Mouse (Mus musculus) gastrocnemius, adult 8-10 months (tissue): ENCODE results near the gene H2-Ab1. TPM values are rescaled to one million over a fixed set of nuclear protein-coding genes. Genes with fewer than 3 reads are reported as not detected.
"Not testable (repeated sequence)": the region's sequence is repeated elsewhere in the genome, so short reads cannot be mapped to it uniquely, and the experiment has no call there.

Experiments used
- DNase-seq, 2 experiments: peaks; one replicate each; pipeline ENCODE4 v3.0.0; 2022; ENCODE audit warnings: low spot score in 2 of 2
- total RNA-seq, 4 experiments: library from RNA; stranded (reverse); gene quantifications; 2 replicates each; pipeline ENCODE4 v1.2.4; 2022

The H2-Ab1 gene
- total RNA-seq, 4 experiments from 2014 or later, result 2.3 to 4.7 (median 3.9) TPM

DNA sequence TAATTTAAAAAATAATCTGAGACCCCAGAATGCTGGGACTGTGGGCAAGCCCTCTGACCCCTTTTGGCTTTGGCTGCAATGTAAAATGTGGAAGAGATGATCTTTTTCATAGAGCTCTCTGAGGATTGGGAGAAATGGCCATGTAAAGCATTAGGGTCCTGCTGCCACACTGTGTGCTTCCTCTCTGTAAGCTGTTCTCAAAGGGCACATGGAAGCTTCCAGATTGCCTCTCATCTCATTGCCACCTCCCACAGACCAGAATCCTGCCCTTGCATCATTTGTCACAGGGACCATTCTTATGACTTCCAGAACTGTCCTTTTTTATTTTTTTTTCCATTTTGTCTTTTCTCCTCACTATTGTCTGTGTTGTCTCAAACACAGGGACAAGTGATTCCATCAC lies 49.7 kb downstream of the H2-Ab1 start:
- DNase-seq, result no peak

DNA sequence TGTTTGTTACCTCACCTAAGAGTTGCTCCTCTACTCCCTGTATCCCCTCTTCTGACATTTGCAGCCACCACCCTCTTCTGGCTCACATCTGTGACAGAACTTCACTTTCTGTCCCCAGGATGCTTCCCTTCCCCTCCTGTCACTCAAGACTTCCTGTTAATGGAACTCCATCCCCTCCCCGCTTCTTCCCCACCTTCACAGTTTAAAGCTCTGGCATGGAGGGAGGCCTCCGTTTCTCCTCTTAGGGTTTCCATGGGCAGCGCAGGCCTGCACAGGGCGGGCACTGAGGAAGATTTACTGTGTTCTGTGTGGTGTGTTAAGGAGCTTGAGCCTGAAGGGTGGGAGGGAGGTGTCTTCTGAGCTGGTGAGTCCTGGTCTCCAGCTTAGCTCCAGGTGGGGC lies 50.7 kb downstream of the H2-Ab1 start:
- no peak for DNase-seq

DNA sequence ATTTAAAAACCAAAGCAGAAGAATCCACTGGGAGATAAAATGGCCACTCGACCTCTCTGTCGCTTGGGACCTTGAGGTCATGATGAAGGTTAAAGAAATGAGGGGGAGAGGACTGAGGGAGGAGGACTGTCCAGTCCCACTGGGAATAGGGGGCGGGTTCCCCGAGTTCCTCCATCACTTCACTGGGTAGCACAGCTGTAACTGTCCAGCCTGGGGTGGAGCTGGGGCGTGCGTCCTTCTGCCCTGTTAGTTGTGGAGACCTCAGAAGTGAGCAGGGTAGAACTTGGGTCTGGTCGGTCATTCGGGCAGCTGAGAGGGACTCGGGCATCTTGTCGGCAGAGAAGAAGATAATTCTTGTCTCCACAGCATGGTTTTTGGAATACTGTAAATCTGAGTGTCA lies 51.7 kb downstream of the H2-Ab1 start:
- DNase-seq, result no peak

DNA sequence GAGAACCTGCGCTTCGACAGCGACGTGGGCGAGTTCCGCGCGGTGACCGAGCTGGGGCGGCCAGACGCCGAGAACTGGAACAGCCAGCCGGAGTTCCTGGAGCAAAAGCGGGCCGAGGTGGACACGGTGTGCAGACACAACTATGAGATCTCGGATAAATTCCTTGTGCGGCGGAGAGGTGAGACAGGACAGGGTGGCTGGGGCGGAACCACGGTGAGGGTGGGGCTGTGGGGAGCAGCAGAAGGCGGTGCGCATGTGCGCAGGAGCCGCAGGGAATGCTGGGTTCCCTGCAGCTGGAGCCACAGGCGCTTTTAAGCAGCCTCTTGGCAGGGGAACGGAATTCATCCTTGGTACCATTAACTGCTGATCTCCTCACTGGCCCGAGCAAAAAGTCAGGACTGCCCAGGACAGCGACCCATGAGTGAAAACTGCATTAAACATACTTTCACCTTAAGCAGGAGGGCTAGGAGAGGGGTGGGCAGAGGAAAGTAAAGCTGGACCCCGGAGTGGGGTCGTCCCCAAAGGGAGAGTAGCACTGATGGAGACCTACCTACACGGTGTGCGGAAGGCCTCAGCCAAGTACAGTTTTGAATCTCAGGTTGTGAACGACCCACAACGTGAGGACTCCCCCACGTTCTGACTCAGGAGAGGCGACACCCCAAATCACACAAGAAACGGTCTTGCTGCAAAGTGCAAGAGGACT lies 52.3 kb downstream of the H2-Ab1 start:
- peak in 1 of 2 experiments; percentile 37 for DNase-seq

DNA sequence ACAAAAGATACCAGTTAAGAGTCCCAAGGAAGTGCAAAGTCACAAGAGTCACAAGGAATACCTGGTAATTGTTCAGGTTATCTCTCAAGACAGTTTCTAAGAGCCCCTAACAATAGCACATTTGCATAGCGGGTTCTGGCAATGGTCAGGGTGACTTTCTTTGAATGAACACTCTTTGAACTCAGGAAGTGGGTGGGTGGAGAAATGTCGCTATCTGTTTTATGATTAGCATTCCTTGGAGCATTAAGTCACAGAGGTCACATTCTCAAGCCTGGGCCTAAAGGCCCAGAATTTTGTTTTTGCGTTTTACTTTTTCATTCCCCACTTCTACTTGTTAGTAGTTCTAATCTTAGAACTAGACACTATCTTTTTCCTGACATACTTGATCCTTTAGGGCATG lies 53.0 kb downstream of the H2-Ab1 start:
- DNase-seq, result not testable (repeated sequence)

DNA sequence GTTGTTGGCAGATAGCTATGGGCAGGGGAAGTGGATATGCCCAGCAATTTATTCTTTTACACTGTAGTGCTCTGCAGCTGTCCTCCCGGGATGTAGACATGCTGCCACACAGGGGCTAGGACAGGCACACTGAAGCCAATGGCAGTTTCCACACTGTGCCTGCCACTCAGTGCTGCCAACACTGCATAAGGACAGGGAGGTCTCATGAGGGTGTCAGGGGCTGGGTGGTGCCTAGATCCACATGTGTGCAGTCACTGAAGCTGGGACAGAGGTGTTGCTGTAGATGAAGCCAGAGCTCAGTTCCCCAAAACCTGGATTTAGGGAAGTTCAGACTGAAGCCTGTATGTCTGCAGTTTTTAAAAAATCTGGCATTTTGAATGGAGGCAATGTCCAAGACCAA lies 54.7 kb downstream of the H2-Ab1 start:
- DNase-seq, result no peak

DNA sequence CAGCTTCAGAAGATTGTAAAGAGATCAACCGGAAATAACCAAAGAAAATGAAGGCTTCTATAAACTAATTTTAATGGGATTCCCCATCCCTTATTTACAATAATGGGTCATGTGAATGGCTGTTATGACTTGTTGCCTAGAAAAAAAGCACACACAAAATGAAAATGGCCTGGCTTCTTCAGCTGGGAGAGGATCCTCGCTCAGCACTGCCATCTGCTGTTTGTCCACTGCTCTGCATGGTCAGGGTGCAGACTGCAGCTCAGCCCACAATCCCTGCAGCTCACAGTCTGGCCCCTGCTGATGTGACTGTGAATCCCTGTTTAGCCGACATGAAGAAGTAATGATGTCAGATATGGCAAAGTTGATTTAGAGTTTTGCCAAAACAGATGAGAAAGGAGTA lies 55.9 kb downstream of the H2-Ab1 start:
- DNase-seq, result peak; percentile 16 to 30

DNA sequence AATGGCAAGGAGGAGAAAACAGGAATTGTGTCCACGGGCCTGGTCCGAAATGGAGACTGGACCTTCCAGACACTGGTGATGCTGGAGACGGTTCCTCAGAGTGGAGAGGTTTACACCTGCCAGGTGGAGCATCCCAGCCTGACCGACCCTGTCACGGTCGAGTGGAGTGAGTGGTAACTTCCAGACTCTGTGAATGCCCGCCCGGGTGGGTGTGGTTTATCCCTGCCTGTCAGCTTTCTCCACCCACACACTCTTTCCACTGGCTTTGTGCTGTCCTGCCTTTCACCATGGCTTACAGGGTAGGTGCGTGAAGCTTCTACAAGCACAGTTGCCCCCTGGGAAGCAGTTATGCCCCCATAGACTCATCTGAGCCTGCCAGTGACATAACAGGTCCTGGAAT lies 56.8 kb downstream of the H2-Ab1 start:
- no peak for DNase-seq

DNA sequence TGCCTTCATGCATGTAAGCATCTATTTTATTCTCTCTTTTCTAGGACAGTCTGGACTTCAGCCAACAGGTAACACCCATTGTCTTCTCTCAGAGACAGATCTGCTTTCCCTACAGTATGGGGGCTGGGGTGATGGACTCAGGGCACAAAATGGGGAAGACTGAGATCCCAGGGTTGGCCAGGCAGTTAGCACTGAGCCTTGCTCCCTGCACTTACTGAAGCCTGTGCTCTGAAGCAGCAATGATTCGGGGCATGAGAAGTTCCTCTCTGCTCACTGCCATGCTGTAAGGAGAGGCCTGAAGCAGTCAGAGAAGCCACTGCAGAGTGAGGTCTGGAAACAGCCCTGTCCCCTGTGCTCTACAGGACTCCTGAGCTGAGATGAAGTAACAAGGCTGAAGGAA lies 58.0 kb downstream of the H2-Ab1 start:
- DNase-seq, result no peak

DNA sequence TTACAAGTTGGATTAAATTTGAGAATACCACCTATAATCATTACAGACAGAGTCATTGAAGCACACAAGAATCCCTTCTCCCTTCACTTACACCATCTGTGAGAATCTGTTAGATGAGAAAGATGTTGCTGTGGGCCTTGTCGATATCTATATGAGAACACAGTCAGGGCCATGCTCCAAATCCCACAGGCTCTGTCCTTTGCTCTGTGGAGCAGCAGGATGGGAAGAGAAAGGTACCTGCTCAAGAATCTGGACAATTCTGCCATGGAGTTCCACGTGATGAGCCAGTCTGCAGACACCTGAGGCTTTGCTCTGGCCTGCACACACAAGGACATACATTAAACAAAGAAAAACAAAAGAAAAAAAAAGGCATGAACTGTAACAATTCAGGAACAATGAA lies 59.2 kb downstream of the H2-Ab1 start:
- no peak for DNase-seq

DNA sequence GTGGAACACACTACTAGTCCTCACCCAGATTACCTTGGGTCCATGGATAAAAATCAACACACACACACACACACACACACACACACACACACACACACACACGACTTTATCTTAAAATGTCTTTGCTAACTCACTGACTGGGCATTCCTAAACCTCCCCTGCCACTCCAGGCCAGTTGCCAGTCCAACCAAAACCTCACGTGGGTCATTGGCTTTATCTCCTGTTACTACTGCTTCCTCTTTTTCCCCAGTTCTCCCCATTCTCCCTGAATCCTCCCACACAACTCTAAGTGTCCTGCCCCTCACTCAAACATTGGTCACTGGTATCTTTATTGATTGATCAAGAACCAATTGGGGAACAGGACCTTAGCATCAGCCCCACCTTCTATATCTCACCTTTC lies 59.8 kb downstream of the H2-Ab1 start:
- DNase-seq, result no peak

Other genes with a start within 250 kb of the H2-Ab1 start
- 10 to 100 TPM in 3 of 4 experiments, 1 to 10 TPM in 1; 9.8 to 15.6 (median 11.7) TPM for gene Ring1, start 233.0 kb upstream of the H2-Ab1 start, total RNA-seq
- 10 to 100 TPM; 83.6 to 90.2 (median 84.9) TPM for gene H2-Ke6, start 229.6 kb upstream of the H2-Ab1 start, total RNA-seq
- gene Slc39a7, start 226.0 kb upstream of the H2-Ab1 start, total RNA-seq, result 10 to 100 TPM; 44.2 to 63.5 (median 49.3) TPM
- gene Rxrb, start 225.9 kb upstream of the H2-Ab1 start, total RNA-seq, result 10 to 100 TPM; 36.8 to 39.3 (median 38.8) TPM
- gene Col11a2, start 218.3 kb upstream of the H2-Ab1 start, total RNA-seq, result 1 to 10 TPM; 2.5 to 4.8 (median 3.9) TPM
- not detected for gene H2-Oa, start 165.3 kb upstream of the H2-Ab1 start, total RNA-seq
- gene H2-DMa, start 138.1 kb upstream of the H2-Ab1 start, total RNA-seq, result 1 to 10 TPM; 3.0 to 4.6 (median 4.0) TPM
- 10 to 100 TPM; 67.9 to 73.8 (median 69.8) TPM for gene Brd2, start 135.1 kb upstream of the H2-Ab1 start, total RNA-seq
- gene H2-DMb2, start 114.4 kb upstream of the H2-Ab1 start, total RNA-seq, result under 1 TPM in 2 of 4 experiments, not detected in 2; 0.40 to 0.61 TPM
- gene H2-DMb1, start 104.6 kb upstream of the H2-Ab1 start, total RNA-seq, result under 1 TPM in 2 of 4 experiments, not detected in 2; 0.19 to 0.81 TPM
- 1 to 10 TPM in 3 of 4 experiments, under 1 TPM in 1; 0.82 to 1.3 (median 1.2) TPM for gene Tap1, start 70.1 kb upstream of the H2-Ab1 start, total RNA-seq
- 1 to 10 TPM; 1.4 to 2.1 (median 1.7) TPM for gene Psmb9, start 69.9 kb upstream of the H2-Ab1 start, total RNA-seq
- gene Psmb8, start 60.0 kb upstream of the H2-Ab1 start, total RNA-seq, result 1 to 10 TPM; 2.1 to 4.3 (median 3.4) TPM
- 1 to 10 TPM; 5.1 to 7.6 (median 6.7) TPM for gene Tap2, start 54.2 kb upstream of the H2-Ab1 start, total RNA-seq
- under 1 TPM in 1 of 4 experiments, not detected in 3; 0.10 TPM for gene H2-Ob, start 18.8 kb upstream of the H2-Ab1 start, total RNA-seq
- 1 to 10 TPM; 3.1 to 4.1 (median 3.5) TPM for gene H2-Aa, start 30.1 kb downstream of the H2-Ab1 start, total RNA-seq
- 1 to 10 TPM; 2.6 to 6.3 (median 3.7) TPM for gene H2-Eb1, start 48.2 kb downstream of the H2-Ab1 start, total RNA-seq
- not detected for gene H2-Eb2, start 68.0 kb downstream of the H2-Ab1 start, total RNA-seq
- gene Btnl2, start 97.1 kb downstream of the H2-Ab1 start, total RNA-seq, result under 1 TPM in 2 of 4 experiments, not detected in 2; 0.35 to 0.47 TPM
- gene Btnl1, start 119.4 kb downstream of the H2-Ab1 start, total RNA-seq, result not detected
- gene BC051142, start 141.1 kb downstream of the H2-Ab1 start, total RNA-seq, result not detected
- not detected for gene Btnl4, start 219.6 kb downstream of the H2-Ab1 start, total RNA-seq